Mouse (Mus musculus): ENCODE results near the gene Snx25.
A peak's percentile ranks its signal among the peaks of the same experiment; 100 is the strongest.

Snx25 gene

GRCm38 (mm10) chr8:46007050-46007672 lies 144.8 kb downstream of the Snx25 start:
- no peak for DNase-seq

- DNase-seq = no peak
Measured at GRCm38 (mm10) chr8:46005596-46005995, 146.4 kb downstream of the Snx25 start, which contains the start of gene Ankrd37. Gene Ankrd37 (minus strand): TSS chr8:46005707.

GRCm38 (mm10) chr8:45999784-46000705 lies 151.9 kb downstream of the Snx25 start:
- DNase-seq = peak; percentile 99

- peak; percentile 50 for DNase-seq
Measured at GRCm38 (mm10) chr8:45999138-45999783, 152.7 kb downstream of the Snx25 start, which contains the start of gene Lrp2bp. Gene Lrp2bp (plus strand): TSS chr8:45999303.

- DNase-seq = no peak
Measured at GRCm38 (mm10) chr8:45998228-45998627, 153.7 kb downstream of the Snx25 start.

- DNase-seq = no peak
Measured at GRCm38 (mm10) chr8:45995576-45995975, 156.4 kb downstream of the Snx25 start.

- no peak for DNase-seq
Measured at GRCm38 (mm10) chr8:45994111-45994510, 157.8 kb downstream of the Snx25 start.

GRCm38 (mm10) chr8:45990631-45991310 lies 161.2 kb downstream of the Snx25 start:
- DNase-seq = no peak

- no peak for DNase-seq
Measured at GRCm38 (mm10) chr8:45988189-45988588, 163.8 kb downstream of the Snx25 start.

GRCm38 (mm10) chr8:45986665-45987064 lies 165.3 kb downstream of the Snx25 start:
- DNase-seq = no peak
